Mouse (Mus musculus): Measurements from ENCODE around the gene Myt1. TPM values are rescaled to one million over a fixed set of nuclear protein-coding genes. Genes with fewer than 3 reads are reported as not detected.

The Myt1 gene
- polyA plus RNA-seq, 1 experiment from 2014 or later = 24.6 TPM

- ATAC-seq (replicated peaks) = peak; percentile 67
- Histone ChIP-seq H3K9ac (no peak overlapping the region), H3K4me2 (no peak overlapping the region), H3K27ac (peak overlapping the region; percentile 54), H3K4me3 (no peak overlapping the region), H3K4me1 (peaks cover 27% of the 10 kb centered on the region), H3K36me3 (replicated peaks) (no peaks in the 10 kb centered on the region), H3K27me3 (replicated peaks) (no peaks in the 10 kb centered on the region), H3K9me3 (no peaks in the 10 kb centered on the region)
- 4% methylated on average over 4 of the region's 4 CpGs for WGBS
Measured at GRCm38 (mm10) chr2:181759041-181759440, 4.1 kb upstream of the Myt1 start.

DNA sequence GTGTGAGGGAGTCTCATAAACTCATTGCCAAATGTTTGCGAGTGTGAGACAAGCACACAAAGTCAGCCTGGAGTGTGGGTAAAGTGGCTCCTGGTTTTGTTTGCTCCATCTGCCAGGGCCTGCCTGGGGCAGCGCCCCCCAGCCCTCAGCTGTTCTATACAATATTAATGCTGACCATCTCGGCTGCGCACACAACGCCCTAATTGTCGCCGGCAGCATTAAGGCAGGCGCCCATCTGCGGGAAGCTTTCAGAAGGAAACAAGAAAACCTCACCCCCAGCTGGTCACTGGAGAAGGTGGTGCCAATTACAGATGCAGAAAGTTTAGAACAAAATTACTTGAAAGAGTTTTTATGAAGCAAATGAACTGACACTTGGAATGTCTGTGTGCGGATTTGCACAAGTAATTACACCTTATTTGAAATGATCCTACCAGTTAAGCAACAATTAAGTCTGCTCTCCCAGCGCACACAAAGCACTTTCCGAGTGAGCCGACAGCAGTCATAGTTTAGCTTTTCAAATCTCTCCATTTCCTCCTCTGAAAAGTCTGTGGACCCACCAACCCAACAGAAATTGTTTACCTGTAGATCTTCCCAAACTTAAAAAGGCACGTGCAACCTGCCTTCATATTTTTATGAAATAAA is 875 bp downstream of the Myt1 start:
- peaks cover 49% of the 10 kb centered on the region for H3K4me1 ChIP-seq
- no peaks in the 10 kb centered on the region for H3K36me3 ChIP-seq (replicated peaks)
- peak overlapping the region; percentile 77 for H3K4me2 ChIP-seq
- H3K4me3 ChIP-seq = peak overlapping the region; percentile 28
- H3K27ac ChIP-seq = peak overlapping the region; percentile 79
- H3K9me3 ChIP-seq = no peaks in the 10 kb centered on the region
- no peak for ATAC-seq (replicated peaks)
- H3K27me3 ChIP-seq (replicated peaks) = no peaks in the 10 kb centered on the region
- 0 out of 2 replicates have a peak overlapping the region, but pooled peaks have one; percentile 12 for H3K9ac ChIP-seq
- WGBS = 6% methylated on average over 14 of the region's 14 CpGs

- no peaks in the 10 kb centered on the region for H3K27me3 ChIP-seq (replicated peaks)
- no peaks in the 10 kb centered on the region for H3K9me3 ChIP-seq
- H3K9ac ChIP-seq = peak overlapping the region; percentile 14; the same call in 1 of the 2 replicates
- WGBS = 1% methylated on average over 10 of the region's 10 CpGs
- H3K36me3 ChIP-seq (replicated peaks) = no peaks in the 10 kb centered on the region
- H3K27ac ChIP-seq = peak overlapping the region; percentile 79
- peak overlapping the region; percentile 77 for H3K4me2 ChIP-seq
- H3K4me3 ChIP-seq = peak overlapping the region; percentile 28
- ATAC-seq (replicated peaks) = peak; percentile 44
- peaks cover 49% of the 10 kb centered on the region for H3K4me1 ChIP-seq
Measured at GRCm38 (mm10) chr2:181764600-181764999, 1.5 kb downstream of the Myt1 start.

- H3K4me1 ChIP-seq = peaks cover 54% of the 10 kb centered on the region
Measured at GRCm38 (mm10) chr2:181765251-181765650, 2.1 kb downstream of the Myt1 start.

GRCm38 (mm10) chr2:181766672-181767557 is 3.8 kb downstream of the Myt1 start:
- H3K9ac ChIP-seq = peak overlapping the region; percentile 73
- peaks cover 57% of the 10 kb centered on the region for H3K4me1 ChIP-seq
- no peaks in the 10 kb centered on the region for H3K36me3 ChIP-seq (replicated peaks)
- peak overlapping the region; percentile 77 for H3K4me2 ChIP-seq
- H3K9me3 ChIP-seq = no peaks in the 10 kb centered on the region
- H3K27me3 ChIP-seq (replicated peaks) = no peaks in the 10 kb centered on the region
- WGBS = 11% methylated on average over 14 of the region's 14 CpGs
- peak; percentile 81 for ATAC-seq (replicated peaks)
- H3K4me3 ChIP-seq = peak overlapping the region; percentile 61
- H3K27ac ChIP-seq = peak overlapping the region; percentile 93

More at GRCm38 (mm10) chr2:181765251-181765650, 2.1 kb downstream of the Myt1 start:
- peak overlapping the region; percentile 28; the same call in 1 of the 2 replicates for H3K4me3 ChIP-seq
- no peaks in the 10 kb centered on the region for H3K36me3 ChIP-seq (replicated peaks)
- H3K27ac ChIP-seq = peak overlapping the region; percentile 79
- H3K9me3 ChIP-seq = no peaks in the 10 kb centered on the region
- 18% methylated on average over 4 of the region's 4 CpGs for whole genome bisulfite sequencing
- ATAC-seq (replicated peaks) = 0 out of 2 replicates have a peak, but pooled peaks have one; percentile 45
- peak overlapping the region; percentile 77 for H3K4me2 ChIP-seq
- peak overlapping the region; percentile 14; the same call in 1 of the 2 replicates for H3K9ac ChIP-seq
- H3K27me3 ChIP-seq (replicated peaks) = no peaks in the 10 kb centered on the region

DNA sequence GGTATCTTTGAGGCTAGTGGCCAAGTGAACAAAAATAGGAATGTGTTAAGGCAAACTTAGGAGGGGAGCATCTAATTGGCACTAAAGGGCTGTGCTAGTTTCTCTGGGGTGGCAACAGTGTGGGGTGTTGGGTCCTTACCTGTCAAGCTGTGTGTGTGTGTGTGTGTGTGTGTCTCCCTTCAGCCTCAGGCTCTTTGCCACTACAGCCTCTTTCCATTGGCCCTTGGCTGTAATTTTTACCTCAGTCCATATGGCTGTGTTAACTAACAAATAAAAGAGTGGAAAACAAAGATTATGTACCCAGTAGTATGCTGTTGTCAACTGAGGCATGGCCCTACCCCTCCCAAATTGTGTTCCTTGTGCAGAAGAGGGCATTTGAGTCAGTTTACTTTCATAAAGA is 5.3 kb downstream of the Myt1 start:
- Histone ChIP-seq H3K4me1 (peaks cover 60% of the 10 kb centered on the region), H3K4me2 (peak overlapping the region; percentile 77), H3K27me3 (replicated peaks) (no peaks in the 10 kb centered on the region), H3K9me3 (no peaks in the 10 kb centered on the region), H3K9ac (peak overlapping the region; percentile 73; the same call in 1 of the 2 replicates), H3K36me3 (replicated peaks) (no peaks in the 10 kb centered on the region), H3K27ac (0 out of 2 replicates have a peak overlapping the region, but pooled peaks have one; percentile 9), H3K4me3 (peak overlapping the region; percentile 61)
- ATAC-seq (replicated peaks) = no peak

DNA sequence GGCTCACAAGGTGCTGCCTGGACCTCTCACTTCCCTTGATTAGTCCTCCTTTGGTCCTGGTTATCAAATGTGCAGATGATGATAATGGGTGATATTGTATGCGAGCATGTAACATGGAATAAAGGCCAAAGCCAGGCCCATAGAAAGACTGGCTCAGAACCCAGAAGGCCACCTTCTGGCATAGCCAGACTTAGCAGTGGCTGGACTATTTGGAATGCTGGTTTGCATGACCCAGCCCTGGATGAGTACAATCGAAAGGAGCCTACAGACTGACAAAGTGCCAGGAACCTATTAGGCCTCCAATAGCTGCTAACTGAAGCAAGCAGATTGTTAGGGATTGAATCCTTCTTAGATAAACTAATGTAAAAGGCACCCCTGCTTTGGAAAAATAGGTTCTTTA is 6.3 kb downstream of the Myt1 start:
- no peak for ATAC-seq (replicated peaks)
- H3K4me3 ChIP-seq = peak overlapping the region; percentile 61
- H3K27ac ChIP-seq = 0 out of 2 replicates have a peak overlapping the region, but pooled peaks have one; percentile 9

GRCm38 (mm10) chr2:181773203-181773602 is 10.1 kb downstream of the Myt1 start:
- Histone ChIP-seq H3K9ac (no peak overlapping the region), H3K27me3 (replicated peaks) (no peaks in the 10 kb centered on the region), H3K4me2 (0 out of 2 replicates have a peak overlapping the region, but pooled peaks have one; percentile 4), H3K36me3 (replicated peaks) (no peaks in the 10 kb centered on the region), H3K4me1 (peaks cover 53% of the 10 kb centered on the region), H3K9me3 (no peaks in the 10 kb centered on the region), H3K27ac (peak overlapping the region; percentile 49; the same call in 1 of the 2 replicates), H3K4me3 (no peak overlapping the region)
- no peak for ATAC-seq (replicated peaks)
- 45% methylated on average over 2 of the region's 2 CpGs for WGBS

More for the DNA sequence above, 6.3 kb downstream of the Myt1 start:
- no peaks in the 10 kb centered on the region for H3K36me3 ChIP-seq (replicated peaks)
- H3K4me1 ChIP-seq = peaks cover 60% of the 10 kb centered on the region
- peak overlapping the region; percentile 77 for H3K4me2 ChIP-seq
- H3K27me3 ChIP-seq (replicated peaks) = no peaks in the 10 kb centered on the region
- no peaks in the 10 kb centered on the region for H3K9me3 ChIP-seq
- WGBS = 57% methylated on average over 2 of the region's 2 CpGs
- peak overlapping the region; percentile 73; the same call in 1 of the 2 replicates for H3K9ac ChIP-seq

DNA sequence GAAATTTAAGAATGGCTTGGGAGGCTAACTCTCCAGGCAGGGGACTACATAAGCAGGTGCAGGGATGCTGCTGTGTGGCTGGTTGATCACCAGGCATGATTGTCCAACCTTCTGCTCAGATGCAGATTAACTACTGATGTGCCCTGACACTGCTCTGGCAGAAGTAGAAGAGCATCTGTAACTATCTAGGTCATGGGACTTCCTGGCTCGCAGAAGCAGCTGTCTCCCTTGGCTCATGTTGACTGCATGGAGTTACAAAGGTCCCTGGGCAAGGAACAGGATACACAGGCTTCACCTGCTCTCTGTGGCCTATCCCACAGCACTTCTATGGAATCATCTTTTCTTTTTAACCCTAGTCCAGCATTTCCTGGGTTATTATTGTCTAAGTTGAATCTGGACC is 12.7 kb downstream of the Myt1 start:
- Histone ChIP-seq H3K27me3 (replicated peaks) (no peaks in the 10 kb centered on the region), H3K4me2 (no peak overlapping the region), H3K36me3 (replicated peaks) (no peaks in the 10 kb centered on the region), H3K4me3 (no peak overlapping the region), H3K9me3 (no peaks in the 10 kb centered on the region), H3K4me1 (peaks cover 31% of the 10 kb centered on the region), H3K27ac (no peak overlapping the region), H3K9ac (no peak overlapping the region)
- ATAC-seq (replicated peaks) = no peak
- 77% methylated on average over 1 of the region's 1 CpGs for WGBS

GRCm38 (mm10) chr2:181777715-181778114 is 14.6 kb downstream of the Myt1 start:
- H3K4me2 ChIP-seq = no peak overlapping the region
- H3K27me3 ChIP-seq (replicated peaks) = no peaks in the 10 kb centered on the region
- no peak overlapping the region for H3K4me3 ChIP-seq
- H3K36me3 ChIP-seq (replicated peaks) = no peaks in the 10 kb centered on the region
- H3K4me1 ChIP-seq = peaks cover 37% of the 10 kb centered on the region
- H3K9ac ChIP-seq = no peak overlapping the region
- no peak overlapping the region for H3K27ac ChIP-seq
- no peak for ATAC-seq (replicated peaks)
- H3K9me3 ChIP-seq = no peaks in the 10 kb centered on the region
- WGBS = 47% methylated on average over 2 of the region's 2 CpGs

GRCm38 (mm10) chr2:181781421-181781820 is 18.3 kb downstream of the Myt1 start:
- no peak overlapping the region for H3K4me3 ChIP-seq
- H3K4me1 ChIP-seq = peaks cover 11% of the 10 kb centered on the region
- no peaks in the 10 kb centered on the region for H3K27me3 ChIP-seq (replicated peaks)
- ATAC-seq (replicated peaks) = peak; percentile 24; the same call in 1 of the 2 replicates
- peak overlapping the region; percentile 72 for H3K27ac ChIP-seq
- 0 out of 2 replicates have a peak, but pooled peaks cover 4% of the 10 kb centered on the region for H3K36me3 ChIP-seq (replicated peaks)
- 0% methylated on average over 1 of the region's 1 CpGs for WGBS
- H3K9ac ChIP-seq = no peak overlapping the region
- H3K9me3 ChIP-seq = no peaks in the 10 kb centered on the region
- no peak overlapping the region for H3K4me2 ChIP-seq

DNA sequence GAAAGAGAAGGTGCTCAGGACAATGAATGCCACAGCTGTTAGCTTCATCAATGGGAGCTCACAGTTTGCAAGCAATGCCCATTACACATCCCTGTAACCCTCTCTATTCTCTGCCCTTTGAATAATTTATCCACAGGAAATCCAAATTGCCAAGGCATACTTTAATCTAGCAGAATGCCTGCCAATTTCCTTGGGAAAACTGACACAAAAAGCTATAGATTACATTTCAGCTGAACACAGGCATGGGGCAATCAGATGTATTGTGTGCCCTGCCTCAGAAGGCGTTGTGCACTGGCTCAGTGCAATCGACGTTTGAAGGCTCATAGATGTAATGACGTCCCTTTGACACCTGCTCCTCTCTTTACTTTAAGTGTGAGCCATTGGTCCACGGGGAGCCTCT is 24.7 kb downstream of the Myt1 start:
- Histone ChIP-seq H3K27me3 (replicated peaks) (no peaks in the 10 kb centered on the region), H3K4me1 (0 out of 2 replicates have a peak, but pooled peaks cover 8% of the 10 kb centered on the region), H3K9ac (no peak overlapping the region), H3K4me2 (no peak overlapping the region), H3K9me3 (no peaks in the 10 kb centered on the region), H3K4me3 (no peak overlapping the region), H3K36me3 (replicated peaks) (peaks cover 8% of the 10 kb centered on the region; the same call in 1 of the 2 replicates), H3K27ac (no peak overlapping the region)
- no peak for ATAC-seq (replicated peaks)
- 44% methylated on average over 5 of the region's 5 CpGs for WGBS
